Mouse (Mus musculus): Measurements from ENCODE around the gene AL731706.2. TPM values are rescaled to one million over a fixed set of nuclear protein-coding genes. Genes with fewer than 3 reads are reported as not detected.

Gene AL731706.2
- polyA plus RNA-seq, 1 experiment from 2014 or later: 31.0 TPM

Other genes starting within 250 kb of the AL731706.2 start
- 0.45 TPM in 1 of 2 replicates, not detected in the other for gene Snap25, start 172.2 kb downstream of the AL731706.2 start, polyA plus RNA-seq (2015; fragmentation: Nextera tagmentation; extraction: Ambion mirVana)
- 5.5 and 6.2 TPM in 2 replicates for gene Slx4ip, start 5.5 kb upstream of the AL731706.2 start, polyA plus RNA-seq (2015; fragmentation: Nextera tagmentation; extraction: Ambion mirVana)
- 30.6 and 31.7 TPM in 2 replicates for gene AL731706.1, start 5.7 kb upstream of the AL731706.2 start, polyA plus RNA-seq (2015; fragmentation: Nextera tagmentation; extraction: Ambion mirVana)
- gene Mkks, start 5.7 kb upstream of the AL731706.2 start, polyA plus RNA-seq (2015; fragmentation: Nextera tagmentation; extraction: Ambion mirVana): 13.2 and 13.3 TPM in 2 replicates
- gene Jag1, start 231.0 kb upstream of the AL731706.2 start, polyA plus RNA-seq (2015; fragmentation: Nextera tagmentation; extraction: Ambion mirVana): 3.5 and 4.2 TPM in 2 replicates

Measured in thymus, postnatal 0 days (tissue).